Mouse (Mus musculus) brain, embryonic 14.5 days (tissue): ENCODE results near the gene Upb1.

Experiments used
- CTCF ChIP-seq: fragments of 200-500 bp; IDR thresholded peaks from 2 replicates; pipeline ENCODE4 v1.5.1; 2012; ENCODE audit warnings: inconsistent platforms, mild to moderate bottlenecking, moderate library complexity, borderline replicate concordance; ENCODE audit not compliant: insufficient read depth, insufficient read length; ENCODE audit errors: extremely low read depth
- POLR2A ChIP-seq: fragments of 200-500 bp; IDR thresholded peaks from 2 replicates; pipeline ENCODE4 v1.6.1; 2012; ENCODE audit warnings: mild to moderate bottlenecking, inconsistent platforms, borderline replicate concordance; ENCODE audit not compliant: poor library complexity, insufficient read depth, insufficient read length, severe bottlenecking; ENCODE audit errors: extremely low read depth

GRCm38 (mm10) chr10:75477034-75477433 lies 76.1 kb downstream of the Upb1 start:
- no peak for TF ChIP-seq CTCF
- TF ChIP-seq POLR2A: no peak
